Mouse (Mus musculus) midbrain, embryonic 12.5 days (tissue): ENCODE measurements around the gene Ace. TPM values are rescaled to one million over a fixed set of nuclear protein-coding genes. Genes with fewer than 3 reads are reported as not detected.
"Not testable (repeated sequence)": the region's sequence is repeated elsewhere in the genome, so short reads cannot be mapped to it uniquely, and the experiment has no call there.

Source experiments
- ATAC-seq: fragments of 200-750 bp; cut with Nextera tagmentation; 2 replicates; pipeline ENCODE4 v1.8.0; 2017; ENCODE audit warnings: low read depth, moderate TSS enrichment, moderate library complexity; ENCODE audit not compliant: low FRiP score
- H3K27ac ChIP-seq: fragments of 300-500 bp; sonication (generic); replicated peaks from 2 replicates; pipeline ENCODE4 v1.5.1; 2016; ENCODE audit warnings: mild to moderate bottlenecking
- H3K27me3 ChIP-seq: fragments of 300-500 bp; sonication (generic); 2 replicates; pipeline ENCODE4 v1.6.1; 2016; ENCODE audit warnings: mild to moderate bottlenecking
- H3K36me3 ChIP-seq: fragments of 300-500 bp; sonication (generic); 2 replicates; pipeline ENCODE4 v1.6.1; 2016
- H3K4me1 ChIP-seq: fragments of 300-500 bp; sonication (generic); 2 replicates; pipeline ENCODE4 v1.6.1; 2016
- H3K4me2 ChIP-seq: fragments of 300-500 bp; sonication (generic); replicated peaks from 2 replicates; pipeline ENCODE4 v1.6.1; 2016; ENCODE audit warnings: mild to moderate bottlenecking, moderate library complexity
- H3K4me3 ChIP-seq: fragments of 300-500 bp; sonication (generic); 2 replicates; pipeline ENCODE4 v1.5.1; 2016; ENCODE audit warnings: mild to moderate bottlenecking
- H3K9ac ChIP-seq: fragments of 300-500 bp; sonication (generic); replicated peaks from 2 replicates; pipeline ENCODE4 v1.6.1; 2016; ENCODE audit warnings: mild to moderate bottlenecking, moderate library complexity
- H3K9me3 ChIP-seq: fragments of 300-500 bp; sonication (generic); 2 replicates; pipeline ENCODE4 v1.6.1; 2016; ENCODE audit warnings: mild to moderate bottlenecking
- WGBS: fragments of 180-500 bp; shearing (Covaris S2); methylation state at CpG from one replicate; pipeline ENCODE4 v1.1.7; 2016; 5-methylcytosine and 5-hydroxymethylcytosine counted together
- polyA plus RNA-seq: library from polyadenylated mRNA; unstranded; fragments of >200 nt; fragmentation: Nextera tagmentation; extraction: Ambion mirVana; gene quantifications from 2 replicates; pipeline ENCODE4 v1.2.1, GENCODE M21; 2016

Ace gene
- polyA plus RNA-seq, 1 experiment from 2014 or later, result 1.2 TPM

DNA sequence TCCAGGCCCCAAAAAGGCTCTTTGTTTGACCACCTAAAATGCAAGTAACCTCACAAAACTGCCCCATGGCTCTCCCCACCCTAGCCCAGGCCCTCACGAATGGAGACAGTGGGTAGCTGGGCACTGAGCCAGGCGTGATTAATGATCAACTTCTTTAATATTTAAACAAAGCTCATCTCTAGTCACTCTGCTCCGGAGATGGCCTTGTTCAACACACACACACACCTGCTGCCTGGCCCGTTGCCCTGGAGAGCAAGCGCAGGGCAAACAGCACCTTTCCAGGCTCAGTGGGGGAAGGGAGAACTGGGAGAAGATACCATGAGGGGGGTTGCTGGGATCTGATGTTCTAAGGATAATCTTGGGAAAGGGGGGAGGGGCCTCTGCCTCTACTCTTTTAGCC is 38.2 kb downstream of the Ace start:
- WGBS, result 51% methylated on average over 5 of the region's 5 CpGs
- no peak overlapping the region for H3K27ac ChIP-seq
- peaks cover 32% of the 10 kb centered on the region for H3K27me3 ChIP-seq
- H3K36me3 ChIP-seq, result no peaks in the 10 kb centered on the region
- H3K9ac ChIP-seq, result no peak overlapping the region
- no peak for ATAC-seq
- peaks cover 4% of the 10 kb centered on the region; the same call in 1 of the 2 replicates for H3K4me1 ChIP-seq
- no peak overlapping the region for H3K4me3 ChIP-seq
- no peak overlapping the region for H3K4me2 ChIP-seq
- H3K9me3 ChIP-seq, result no peaks in the 10 kb centered on the region

DNA sequence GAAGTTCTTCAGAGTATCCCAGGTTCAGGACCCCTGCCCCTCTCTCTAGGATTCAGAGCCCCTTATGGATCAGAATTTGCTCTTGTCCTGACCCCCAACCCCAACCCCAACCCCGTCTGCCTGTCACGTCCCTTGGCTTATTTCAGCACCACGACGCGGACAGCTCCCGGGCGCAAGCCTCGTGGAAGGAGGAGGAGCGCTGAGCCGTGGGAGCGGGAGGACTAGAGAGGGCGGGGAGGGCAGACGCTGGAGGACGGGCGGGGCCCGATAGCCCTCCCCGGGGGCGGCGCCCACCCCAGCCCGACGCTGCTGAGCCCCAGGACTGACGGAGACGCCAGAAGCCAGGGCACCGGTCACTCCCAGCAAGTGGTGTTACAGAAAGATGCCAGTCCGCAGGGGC is 40.1 kb downstream of the Ace start, which contains the start of gene Kcnh6:
Kcnh6 (plus strand) TSS at position 304 of the 400 bp plus-strand sequence.
- Histone ChIP-seq H3K4me2 (peak within 1 kb of the TSS; percentile 39), H3K36me3 (no peaks in the 10 kb centered on the region), H3K9ac (no peak within 1 kb of the TSS), H3K9me3 (no peaks in the 10 kb centered on the region), H3K4me1 (peaks cover 4% of the 10 kb centered on the region; the same call in 1 of the 2 replicates), H3K27ac (no peak within 1 kb of the TSS), H3K4me3 (peak within 1 kb of the TSS; percentile 19), H3K27me3 (peaks cover 32% of the 10 kb centered on the region)
- WGBS, result 1% methylated on average over 25 of the region's 25 CpGs
- no peak for ATAC-seq

DNA sequence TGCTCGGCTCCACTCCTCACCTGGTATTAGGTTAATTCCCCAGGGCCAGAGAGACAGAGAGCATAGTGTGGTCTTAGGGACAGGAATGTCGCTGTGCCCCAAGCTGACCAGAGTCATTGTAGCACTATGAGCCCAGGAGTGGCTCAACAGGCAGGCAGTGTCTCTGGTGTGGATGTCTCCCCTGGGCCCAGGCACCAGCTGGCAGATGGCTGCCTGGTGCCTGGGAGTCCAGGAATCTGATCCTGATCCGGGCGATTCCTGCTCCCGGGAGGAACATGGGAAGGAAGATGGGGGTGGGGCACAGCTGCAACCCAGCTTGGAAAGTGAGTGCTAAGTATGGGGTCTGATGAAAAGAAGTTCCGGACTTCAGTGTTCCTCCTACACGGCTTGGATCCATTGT is 45.0 kb downstream of the Ace start:
- 59% methylated on average over 7 of the region's 7 CpGs for WGBS
- ATAC-seq, result no peak
- H3K4me2 ChIP-seq, result no peak overlapping the region
- H3K9ac ChIP-seq, result no peak overlapping the region
- no peak overlapping the region for H3K4me3 ChIP-seq
- H3K4me1 ChIP-seq, result peaks cover 4% of the 10 kb centered on the region; the same call in 1 of the 2 replicates
- no peaks in the 10 kb centered on the region for H3K9me3 ChIP-seq
- H3K36me3 ChIP-seq, result no peaks in the 10 kb centered on the region
- H3K27ac ChIP-seq, result no peak overlapping the region
- peaks cover 27% of the 10 kb centered on the region for H3K27me3 ChIP-seq

DNA sequence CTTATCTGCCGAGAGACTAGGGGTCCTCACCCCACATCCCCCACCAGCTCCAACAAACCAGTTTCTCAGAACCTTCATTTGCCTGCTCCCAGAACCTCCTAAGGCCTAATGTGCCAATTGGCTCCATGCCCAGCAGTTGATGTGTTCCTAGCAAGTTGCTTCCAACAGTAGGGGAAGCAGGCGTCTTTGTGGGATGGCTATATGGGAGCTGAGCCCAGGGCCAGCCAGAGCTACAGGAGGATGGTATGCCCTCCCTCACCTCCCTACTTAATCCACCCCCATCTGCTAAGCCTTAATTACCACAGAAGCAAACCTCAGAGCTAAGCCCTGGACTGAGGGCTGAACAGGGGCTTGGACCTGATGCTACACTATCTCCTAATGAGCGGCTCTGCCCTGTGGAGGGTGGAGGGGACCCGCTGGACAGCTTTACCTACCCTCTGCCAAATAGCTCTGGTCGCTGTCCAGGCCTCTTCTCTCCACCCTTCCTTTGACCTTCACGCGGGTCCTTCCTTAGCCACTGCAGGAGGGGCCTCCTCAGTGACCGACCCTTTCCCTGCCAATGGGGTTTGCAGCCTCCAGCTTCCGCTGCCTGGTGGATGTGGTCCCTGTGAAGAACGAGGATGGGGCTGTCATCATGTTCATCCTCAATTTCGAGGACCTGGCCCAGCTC is 45.9 kb downstream of the Ace start:
- WGBS, result 74% methylated on average over 11 of the region's 11 CpGs
- no peak overlapping the region for H3K9ac ChIP-seq

GRCm38 (mm10) chr11:106016440-106016839 is 48.7 kb downstream of the Ace start:
- WGBS, result 83% methylated on average over 5 of the region's 5 CpGs
- H3K4me3 ChIP-seq, result no peak overlapping the region
- H3K36me3 ChIP-seq, result no peaks in the 10 kb centered on the region
- H3K9me3 ChIP-seq, result no peaks in the 10 kb centered on the region
- peaks cover 10% of the 10 kb centered on the region for H3K4me1 ChIP-seq
- no peak overlapping the region for H3K9ac ChIP-seq
- peaks cover 22% of the 10 kb centered on the region for H3K27me3 ChIP-seq
- no peak overlapping the region for H3K4me2 ChIP-seq
- no peak overlapping the region for H3K27ac ChIP-seq
- no peak for ATAC-seq

More for the DNA sequence above, 45.9 kb downstream of the Ace start:
- Histone ChIP-seq H3K27me3 (peaks cover 19% of the 10 kb centered on the region), H3K4me3 (no peak overlapping the region), H3K4me1 (no peaks in the 10 kb centered on the region), H3K4me2 (no peak overlapping the region), H3K36me3 (no peaks in the 10 kb centered on the region), H3K27ac (no peak overlapping the region), H3K9me3 (no peaks in the 10 kb centered on the region)
- ATAC-seq, result no peak

- WGBS, result 1% methylated on average over 50 of the region's 50 CpGs
- Histone ChIP-seq H3K27ac (0 out of 2 replicates have a peak overlapping the region, but pooled peaks have one; percentile 6), H3K4me2 (peak overlapping the region; percentile 80), H3K36me3 (no peaks in the 10 kb centered on the region), H3K9ac (peak overlapping the region; percentile 49), H3K4me3 (peak overlapping the region; percentile 43), H3K4me1 (peaks cover 10% of the 10 kb centered on the region), H3K27me3 (peaks cover 37% of the 10 kb centered on the region), H3K9me3 (no peaks in the 10 kb centered on the region)
- ATAC-seq, result peak; percentile 56; the same call in 1 of the 2 replicates
Observed at GRCm38 (mm10) chr11:106020051-106020763, 52.5 kb downstream of the Ace start.

GRCm38 (mm10) chr11:106025774-106026173 is 58.0 kb downstream of the Ace start:
- no peaks in the 10 kb centered on the region for H3K36me3 ChIP-seq
- H3K27me3 ChIP-seq, result peaks cover 22% of the 10 kb centered on the region
- H3K4me3 ChIP-seq, result no peak overlapping the region
- no peaks in the 10 kb centered on the region for H3K9me3 ChIP-seq
- no peak overlapping the region for H3K4me2 ChIP-seq
- no peak for ATAC-seq
- H3K4me1 ChIP-seq, result no peaks in the 10 kb centered on the region
- H3K27ac ChIP-seq, result no peak overlapping the region
- no peak overlapping the region for H3K9ac ChIP-seq
- WGBS, result 84% methylated on average over 3 of the region's 3 CpGs

GRCm38 (mm10) chr11:106026465-106027151 is 58.9 kb downstream of the Ace start:
- ATAC-seq, result no peak
- Histone ChIP-seq H3K4me3 (no peak overlapping the region), H3K4me2 (no peak overlapping the region), H3K27ac (no peak overlapping the region), H3K4me1 (no peaks in the 10 kb centered on the region), H3K9ac (no peak overlapping the region), H3K9me3 (no peaks in the 10 kb centered on the region), H3K36me3 (no peaks in the 10 kb centered on the region), H3K27me3 (peaks cover 15% of the 10 kb centered on the region)
- WGBS, result 41% methylated on average over 11 of the region's 11 CpGs

GRCm38 (mm10) chr11:106027607-106028006 is 59.9 kb downstream of the Ace start:
- no peak overlapping the region for H3K4me2 ChIP-seq
- H3K4me1 ChIP-seq, result no peaks in the 10 kb centered on the region
- H3K4me3 ChIP-seq, result no peak overlapping the region
- H3K9ac ChIP-seq, result no peak overlapping the region
- no peaks in the 10 kb centered on the region for H3K9me3 ChIP-seq
- ATAC-seq, result no peak
- WGBS, result 92% methylated on average over 5 of the region's 5 CpGs
- 0 out of 2 replicates have a peak, but pooled peaks cover 10% of the 10 kb centered on the region for H3K27me3 ChIP-seq
- H3K36me3 ChIP-seq, result no peaks in the 10 kb centered on the region
- no peak overlapping the region for H3K27ac ChIP-seq

DNA sequence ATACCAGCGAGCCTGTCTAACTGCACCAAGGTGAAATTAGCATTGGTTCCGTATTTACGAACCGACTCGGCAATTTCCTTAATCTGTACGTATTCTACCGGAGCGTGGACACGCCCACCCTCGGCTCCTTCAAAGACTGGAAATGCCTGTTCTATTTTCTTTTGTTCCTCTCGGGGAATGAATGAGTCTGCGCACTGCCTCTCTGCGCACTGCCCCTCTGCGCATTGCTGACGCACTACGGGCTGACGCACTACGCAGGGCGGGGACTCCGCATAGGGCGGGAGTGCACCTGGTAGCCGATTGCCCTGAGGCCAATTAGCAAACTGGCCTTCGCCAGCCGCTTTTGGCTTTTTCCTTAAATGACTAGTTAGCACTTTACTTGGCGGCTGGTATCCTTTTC is 64.3 kb downstream of the Ace start:
- not testable (repeated sequence) for H3K36me3 ChIP-seq, H3K27me3 ChIP-seq, ATAC-seq, H3K9me3 ChIP-seq
- WGBS, result 23% methylated on average over 12 of the region's 25 CpGs
- Histone ChIP-seq H3K9ac (0 out of 2 replicates have a peak overlapping the region, but pooled peaks have one; percentile 37), H3K4me3 (peak overlapping the region; percentile 38), H3K4me1 (peaks cover 11% of the 10 kb centered on the region), H3K27ac (peak overlapping the region; percentile 73; the same call in 1 of the 2 replicates), H3K4me2 (peak overlapping the region; percentile 30)

- Histone ChIP-seq H3K9me3 (no peaks in the 10 kb centered on the region), H3K4me2 (peak overlapping the region; percentile 37), H3K9ac (peak overlapping the region; percentile 35), H3K27me3 (no peaks in the 10 kb centered on the region), H3K4me1 (peaks cover 21% of the 10 kb centered on the region), H3K4me3 (peak overlapping the region; percentile 19; the same call in 1 of the 2 replicates), H3K27ac (peak overlapping the region; percentile 76), H3K36me3 (no peaks in the 10 kb centered on the region)
- 35% methylated on average over 11 of the region's 11 CpGs for WGBS
- ATAC-seq, result no peak
Observed at GRCm38 (mm10) chr11:106033491-106033919, 65.8 kb downstream of the Ace start.

- WGBS, result 90% methylated on average over 9 of the region's 9 CpGs
- Histone ChIP-seq H3K27me3 (no peaks in the 10 kb centered on the region), H3K4me2 (no peak overlapping the region), H3K9me3 (no peaks in the 10 kb centered on the region), H3K4me3 (no peak overlapping the region), H3K36me3 (no peaks in the 10 kb centered on the region), H3K9ac (no peak overlapping the region), H3K4me1 (peaks cover 26% of the 10 kb centered on the region), H3K27ac (no peak overlapping the region)
- ATAC-seq, result no peak
Observed at GRCm38 (mm10) chr11:106034986-106035385, 67.2 kb downstream of the Ace start.
